Mouse (Mus musculus) E14TG2a.4 (cell line): ENCODE measurements around the gene Arid4b.

ENCODE experiments used
- CTCF ChIP-seq: conservative IDR thresholded peaks from 2 replicates; pipeline ENCODE4 v1.5.1; 2014; ENCODE audit warnings: low read length
- NANOG ChIP-seq: IDR thresholded peaks from 2 replicates; pipeline ENCODE4 v1.6.1; 2014; ENCODE audit warnings: borderline replicate concordance, low read length, mixed read lengths
- POU5F1 ChIP-seq: IDR thresholded peaks from 2 replicates; pipeline ENCODE4 v1.6.1; 2014; ENCODE audit warnings: low read length, borderline replicate concordance

GRCm38 (mm10) chr13:14063942-14064271 is 875 bp downstream of the Arid4b start:
- no peak for TF ChIP-seq CTCF
- TF ChIP-seq NANOG: no peak
- TF ChIP-seq POU5F1: no peak
